Mouse (Mus musculus) hindbrain, embryonic 14.5 days (tissue): ENCODE results near the gene Nfe2. TPM values are rescaled to one million over a fixed set of nuclear protein-coding genes. Genes with fewer than 3 reads are reported as not detected.
"Not testable (repeated sequence)": the region's sequence is repeated elsewhere in the genome, so short reads cannot be mapped to it uniquely, and the experiment has no call there.

ENCODE experiments used
- ATAC-seq: fragments of 200-750 bp; cut with Nextera tagmentation; 2 replicates; pipeline ENCODE4 v1.8.0; 2017; ENCODE audit warnings: moderate number of reproducible peaks, mild to moderate bottlenecking, moderate TSS enrichment, moderate library complexity; ENCODE audit not compliant: low FRiP score
- DNase-seq: peaks from one replicate; pipeline ENCODE4 v3.0.0-alpha.2; 2015; ENCODE audit warnings: low spot score
- H3K27ac ChIP-seq: fragments of 300-500 bp; sonication (generic); 2 replicates; pipeline ENCODE4 v1.5.1; 2014; ENCODE audit warnings: mild to moderate bottlenecking, moderate library complexity
- H3K27me3 ChIP-seq: fragments of 300-500 bp; sonication (generic); 2 replicates; pipeline ENCODE4 v1.6.1; 2014; ENCODE audit warnings: mild to moderate bottlenecking, low read length, mixed read lengths; ENCODE audit not compliant: control insufficient read depth, insufficient read depth
- H3K36me3 ChIP-seq: fragments of 300-500 bp; sonication (generic); replicated peaks from 2 replicates; pipeline ENCODE4 v1.6.1; 2014; ENCODE audit not compliant: control insufficient read depth, insufficient read depth
- H3K4me1 ChIP-seq: fragments of 300-500 bp; sonication (generic); replicated peaks from 2 replicates; pipeline ENCODE4 v1.6.1; 2014; ENCODE audit warnings: antibody characterized with exemption, low read length, mixed read lengths; ENCODE audit not compliant: control insufficient read depth, insufficient read depth
- H3K4me2 ChIP-seq: fragments of 300-500 bp; sonication (generic); replicated peaks from 2 replicates; pipeline ENCODE4 v1.6.1; 2014; ENCODE audit warnings: mild to moderate bottlenecking, moderate library complexity
- H3K4me3 ChIP-seq: fragments of 300-500 bp; sonication (generic); replicated peaks from 2 replicates; pipeline ENCODE4 v1.5.1; 2014; ENCODE audit warnings: mild to moderate bottlenecking, low read length
- H3K9ac ChIP-seq: fragments of 300-500 bp; sonication (generic); 2 replicates; pipeline ENCODE4 v1.6.1; 2014
- H3K9me3 ChIP-seq: fragments of 300-500 bp; sonication (generic); 2 replicates; pipeline ENCODE4 v1.6.1; 2016; ENCODE audit warnings: low read length; ENCODE audit not compliant: control insufficient read depth
- WGBS: fragments of 180-500 bp; shearing (Covaris S2); extraction: QIAGEN DNeasy Blood & Tissue Kit; methylation state at CpG from one replicate; pipeline ENCODE4 v1.1.7; 2014; 5-methylcytosine and 5-hydroxymethylcytosine counted together
- polyA plus RNA-seq: library from polyadenylated mRNA; unstranded; fragments of >200 nt; fragmentation: Nextera tagmentation; extraction: Ambion mirVana; gene quantifications from 2 replicates; pipeline ENCODE4 v1.2.1, GENCODE M21; 2014

The Nfe2 gene
- polyA plus RNA-seq, 1 experiment from 2014 or later, result 1.1 TPM

- no peak overlapping the region for H3K4me2 ChIP-seq
- no peaks in the 10 kb centered on the region for H3K27me3 ChIP-seq
- peaks cover 8% of the 10 kb centered on the region; the same call in 1 of the 2 replicates for H3K4me1 ChIP-seq
- H3K9me3 ChIP-seq, result no peaks in the 10 kb centered on the region
- H3K9ac ChIP-seq, result no peak overlapping the region
- ATAC-seq, result no peak
- no peak overlapping the region for H3K4me3 ChIP-seq
- 98% methylated on average over 3 of the region's 3 CpGs for WGBS
- H3K27ac ChIP-seq, result no peak overlapping the region
- H3K36me3 ChIP-seq, result no peaks in the 10 kb centered on the region
- DNase-seq, result no peak
These were observed 23.4 kb upstream of the Nfe2 start for GRCm38 (mm10) chr15:103281465-103282205.

DNA sequence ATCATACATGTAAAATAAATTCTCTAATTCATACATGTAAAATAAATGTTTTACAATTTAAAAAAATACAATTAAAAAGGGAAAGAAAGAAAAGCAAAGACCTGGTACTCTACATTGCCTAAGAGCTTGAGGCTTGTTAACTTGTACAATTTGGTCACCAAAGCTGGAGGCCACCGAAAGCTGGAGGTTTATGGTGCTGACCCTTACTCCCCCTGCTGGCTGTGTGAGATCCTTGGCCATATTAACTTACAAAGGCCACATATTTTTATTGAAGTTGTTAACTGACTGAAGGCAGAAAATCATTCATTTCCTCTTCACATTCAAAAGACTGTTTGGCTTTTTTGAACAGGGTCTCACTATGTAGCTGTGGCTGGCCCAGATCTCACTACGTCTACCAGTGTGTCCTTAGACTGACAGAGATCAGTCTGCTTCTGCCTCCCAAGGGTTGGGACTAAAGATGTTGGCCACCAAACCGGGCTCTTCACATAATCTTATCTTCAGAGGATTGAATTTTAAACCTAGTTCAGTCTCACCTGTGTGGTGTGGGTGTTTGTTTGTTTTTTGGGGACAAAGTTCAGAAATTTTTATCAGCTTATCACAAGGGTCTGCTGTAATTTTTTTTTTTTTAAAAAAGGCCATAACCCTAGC, 22.7 kb upstream of the Nfe2 start:
- Histone ChIP-seq H3K36me3 (no peaks in the 10 kb centered on the region), H3K9ac (no peak overlapping the region; the same call in 1 of the 2 replicates), H3K4me2 (no peak overlapping the region), H3K4me3 (no peak overlapping the region), H3K9me3 (no peaks in the 10 kb centered on the region), H3K27ac (no peak overlapping the region), H3K27me3 (no peaks in the 10 kb centered on the region), H3K4me1 (peaks cover 7% of the 10 kb centered on the region; the same call in 1 of the 2 replicates)
- DNase-seq (no peak), ATAC-seq (no peak)
- 77% methylated on average over 3 of the region's 3 CpGs for WGBS

GRCm38 (mm10) chr15:103279750-103280149, 21.5 kb upstream of the Nfe2 start:
- no peaks in the 10 kb centered on the region for H3K36me3 ChIP-seq
- DNase-seq, result no peak
- H3K4me2 ChIP-seq, result no peak overlapping the region
- H3K27ac ChIP-seq, result no peak overlapping the region
- H3K9me3 ChIP-seq, result no peaks in the 10 kb centered on the region
- ATAC-seq, result no peak
- no peaks in the 10 kb centered on the region for H3K4me1 ChIP-seq
- H3K9ac ChIP-seq, result no peak overlapping the region
- no peak overlapping the region for H3K4me3 ChIP-seq
- 65% methylated on average over 3 of the region's 3 CpGs for WGBS
- H3K27me3 ChIP-seq, result no peaks in the 10 kb centered on the region

GRCm38 (mm10) chr15:103277949-103278348, 19.7 kb upstream of the Nfe2 start:
- no peak overlapping the region for H3K4me2 ChIP-seq
- H3K9me3 ChIP-seq, result no peaks in the 10 kb centered on the region
- peaks cover 10% of the 10 kb centered on the region for H3K4me1 ChIP-seq
- no peak overlapping the region for H3K4me3 ChIP-seq
- ATAC-seq (no peak), DNase-seq (no peak)
- no peak overlapping the region for H3K27ac ChIP-seq
- no peaks in the 10 kb centered on the region for H3K27me3 ChIP-seq
- 73% methylated on average over 7 of the region's 7 CpGs for WGBS
- no peaks in the 10 kb centered on the region for H3K36me3 ChIP-seq
- H3K9ac ChIP-seq, result no peak overlapping the region

DNA sequence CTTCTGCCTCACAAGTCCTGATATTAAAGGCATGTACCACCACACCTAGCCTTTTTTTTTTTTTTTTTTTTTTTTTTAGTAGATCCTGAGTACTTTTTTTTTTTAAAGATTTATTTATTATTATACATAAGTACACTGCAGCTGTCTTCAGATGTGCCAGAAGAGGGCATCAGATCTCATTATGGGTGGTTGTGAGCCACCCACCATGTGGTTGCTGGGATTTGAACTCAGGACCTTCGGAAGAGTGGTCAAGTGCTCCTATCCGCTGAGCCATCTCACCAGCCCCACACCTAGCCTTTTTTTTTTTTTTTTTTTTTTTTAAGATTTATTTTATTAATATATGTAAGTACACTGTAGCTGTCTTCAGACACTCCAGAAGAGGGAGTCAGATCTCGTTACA, 17.7 kb upstream of the Nfe2 start:
- 87% methylated on average over 3 of the region's 3 CpGs for WGBS
- not testable (repeated sequence) for H3K27ac ChIP-seq, H3K36me3 ChIP-seq, H3K4me2 ChIP-seq, H3K27me3 ChIP-seq, DNase-seq, ATAC-seq, H3K4me3 ChIP-seq, H3K9ac ChIP-seq, H3K9me3 ChIP-seq
- peaks cover 10% of the 10 kb centered on the region for H3K4me1 ChIP-seq

DNA sequence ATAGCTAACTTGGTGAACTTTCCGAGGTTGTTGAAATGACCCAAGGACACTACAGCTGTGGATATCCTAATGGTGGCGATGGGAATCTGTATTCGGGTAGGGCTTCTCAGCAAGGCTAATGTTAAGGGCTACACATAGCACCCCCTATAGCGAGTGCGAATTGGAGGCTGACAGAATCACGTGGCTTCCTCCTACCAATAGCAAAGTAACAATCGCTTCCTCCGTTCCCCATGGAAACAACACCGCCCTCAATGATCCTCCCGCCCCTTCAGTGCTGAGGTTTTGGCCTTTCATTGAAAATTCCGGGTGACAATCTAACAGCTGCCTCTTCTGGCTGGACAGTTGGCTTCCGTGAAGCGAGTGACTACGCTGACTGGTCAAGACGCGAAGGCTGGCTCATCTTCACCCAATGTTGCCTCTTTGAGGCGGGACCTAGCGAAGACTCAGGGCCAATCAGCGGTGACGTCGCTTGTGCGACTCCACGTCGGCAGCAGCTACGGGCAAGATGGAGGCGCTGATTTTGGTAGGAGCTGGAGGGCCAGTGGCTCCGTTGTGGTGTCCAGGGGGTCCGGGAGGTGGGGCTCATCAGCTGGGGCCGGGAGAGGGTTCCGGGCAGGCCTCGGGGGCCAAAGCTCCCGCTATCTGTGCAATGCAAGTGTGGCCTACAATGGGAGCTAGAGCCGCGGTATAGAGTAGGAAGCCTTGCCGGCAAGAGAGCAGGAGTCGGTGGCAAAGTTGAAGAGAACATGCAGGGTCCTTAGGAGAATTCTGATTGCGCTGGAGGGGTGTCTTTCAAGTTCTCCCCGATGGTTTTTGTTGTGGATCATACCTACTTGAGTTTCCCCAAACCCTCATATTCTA, 14.4 kb upstream of the Nfe2 start, which contains the start of gene Copz1:
TSS of gene Copz1 (plus strand) at position 296 of the 861 bp plus-strand sequence.
- WGBS, result under 1% methylated on average over 38 of the region's 38 CpGs
- peak within 1 kb of the TSS; percentile 63; the same call in 1 of the 2 replicates for H3K27ac ChIP-seq

GRCm38 (mm10) chr15:103268903-103269302, 10.7 kb upstream of the Nfe2 start:
- 86% methylated on average over 4 of the region's 4 CpGs for WGBS
- no peak overlapping the region for H3K27ac ChIP-seq
- H3K4me3 ChIP-seq, result no peak overlapping the region
- H3K9ac ChIP-seq, result no peak overlapping the region
- DNase-seq (no peak), ATAC-seq (no peak)
- H3K4me2 ChIP-seq, result no peak overlapping the region
- peaks cover 7% of the 10 kb centered on the region for H3K4me1 ChIP-seq
- H3K36me3 ChIP-seq, result no peaks in the 10 kb centered on the region
- H3K27me3 ChIP-seq, result no peaks in the 10 kb centered on the region
- no peaks in the 10 kb centered on the region for H3K9me3 ChIP-seq

More for the DNA sequence above, 14.4 kb upstream of the Nfe2 start, which contains the start of gene Copz1:
- ATAC-seq, result peak; percentile 99
- Histone ChIP-seq H3K9ac (peak within 1 kb of the TSS; percentile 78), H3K27me3 (no peaks in the 10 kb centered on the region), H3K4me1 (peaks cover 10% of the 10 kb centered on the region), H3K4me2 (peak within 1 kb of the TSS; percentile 55), H3K36me3 (no peaks in the 10 kb centered on the region), H3K9me3 (no peaks in the 10 kb centered on the region), H3K4me3 (peak within 1 kb of the TSS; percentile 77)
- DNase-seq, result peak; percentile 97

- Histone ChIP-seq H3K9ac (no peak overlapping the region), H3K4me2 (no peak overlapping the region), H3K4me1 (no peaks in the 10 kb centered on the region), H3K9me3 (no peaks in the 10 kb centered on the region), H3K4me3 (no peak overlapping the region), H3K27me3 (no peaks in the 10 kb centered on the region), H3K36me3 (no peaks in the 10 kb centered on the region), H3K27ac (no peak overlapping the region)
- DNase-seq (no peak), ATAC-seq (no peak)
- WGBS, result 91% methylated on average over 2 of the region's 2 CpGs
These were observed 6.6 kb upstream of the Nfe2 start for GRCm38 (mm10) chr15:103264794-103265193.

GRCm38 (mm10) chr15:103259989-103260388, 1.8 kb upstream of the Nfe2 start:
- Histone ChIP-seq H3K9me3 (no peaks in the 10 kb centered on the region), H3K27ac (no peak overlapping the region), H3K27me3 (peaks cover 3% of the 10 kb centered on the region; the same call in 1 of the 2 replicates), H3K36me3 (no peaks in the 10 kb centered on the region), H3K9ac (no peak overlapping the region), H3K4me2 (no peak overlapping the region), H3K4me1 (peaks cover 4% of the 10 kb centered on the region; the same call in 1 of the 2 replicates), H3K4me3 (no peak overlapping the region)
- no peak for ATAC-seq
- no peak for DNase-seq
- 85% methylated on average over 1 of the region's 1 CpGs for WGBS
